Mouse (Mus musculus): Measurements from ENCODE around the gene Vti1a. TPM values are rescaled to one million over a fixed set of nuclear protein-coding genes. Genes with fewer than 3 reads are reported as not detected.
A peak's percentile ranks its signal among the peaks of the same experiment; 100 is the strongest.

Gene Vti1a
- polyA plus RNA-seq, 1 experiment from 2014 or later = 19.4 TPM

- ATAC-seq (ENCODE audit: low FRiP score, low TSS enrichment) = no peak
- Histone ChIP-seq H3K9ac (ENCODE audit: low read length) (no peak overlapping the region), H3K4me2 (replicated peaks; ENCODE audit: low read depth) (no peak overlapping the region), H3K27ac (replicated peaks) (no peak overlapping the region), H3K4me3 (ENCODE audit: low read depth, low read length) (no peak overlapping the region), H3K36me3 (ENCODE audit: control insufficient read depth, insufficient read depth, low read length) (no peaks in the 10 kb centered on the region), H3K27me3 (ENCODE audit: control insufficient read depth, insufficient read depth, low read length) (no peaks in the 10 kb centered on the region), H3K9me3 (ENCODE audit: control insufficient read depth, low read length) (no peaks in the 10 kb centered on the region), H3K4me1 (replicated peaks; ENCODE audit: control insufficient read depth, insufficient read depth) (no peaks in the 10 kb centered on the region)
- WGBS = 91% methylated on average over 7 of the region's 7 CpGs
- TF ChIP-seq CTCF (IDR thresholded peaks at IDR 0.05; ENCODE audit: low read depth) = no peak
- DNase-seq (ENCODE audit: low spot score) = no peak
Observed at GRCm38 (mm10) chr19:55381343-55381742, 65.2 kb downstream of the Vti1a start.

- Histone ChIP-seq H3K27ac (replicated peaks) (no peak overlapping the region), H3K4me3 (ENCODE audit: low read depth, low read length) (no peak overlapping the region), H3K4me2 (replicated peaks; ENCODE audit: low read depth) (no peak overlapping the region), H3K4me1 (replicated peaks; ENCODE audit: control insufficient read depth, insufficient read depth) (no peaks in the 10 kb centered on the region), H3K36me3 (ENCODE audit: control insufficient read depth, insufficient read depth, low read length) (no peaks in the 10 kb centered on the region), H3K27me3 (ENCODE audit: control insufficient read depth, insufficient read depth, low read length) (no peaks in the 10 kb centered on the region), H3K9ac (ENCODE audit: low read length) (no peak overlapping the region), H3K9me3 (ENCODE audit: control insufficient read depth, low read length) (no peaks in the 10 kb centered on the region)
- no peak for TF ChIP-seq CTCF (IDR thresholded peaks at IDR 0.05; ENCODE audit: low read depth)
- no peak for ATAC-seq (ENCODE audit: low FRiP score, low TSS enrichment)
- 64% methylated on average over 7 of the region's 7 CpGs for WGBS
- DNase-seq (ENCODE audit: low spot score) = no peak
Observed at GRCm38 (mm10) chr19:55382745-55383144, 66.7 kb downstream of the Vti1a start.

- 93% methylated on average over 15 of the region's 15 CpGs for WGBS
- Histone ChIP-seq H3K4me3 (ENCODE audit: low read depth, low read length) (no peak overlapping the region), H3K9me3 (ENCODE audit: control insufficient read depth, low read length) (no peaks in the 10 kb centered on the region), H3K36me3 (ENCODE audit: control insufficient read depth, insufficient read depth, low read length) (no peaks in the 10 kb centered on the region), H3K9ac (ENCODE audit: low read length) (no peak overlapping the region), H3K27me3 (ENCODE audit: control insufficient read depth, insufficient read depth, low read length) (no peaks in the 10 kb centered on the region), H3K4me2 (replicated peaks; ENCODE audit: low read depth) (no peak overlapping the region), H3K27ac (replicated peaks) (no peak overlapping the region), H3K4me1 (replicated peaks; ENCODE audit: control insufficient read depth, insufficient read depth) (no peaks in the 10 kb centered on the region)
- TF ChIP-seq EP300 (optimal IDR thresholded peaks at IDR 0.05) (no peak), CTCF (IDR thresholded peaks at IDR 0.05; ENCODE audit: low read depth) (no peak)
- no peak for ATAC-seq (ENCODE audit: low FRiP score, low TSS enrichment)
- DNase-seq (ENCODE audit: low spot score) = no peak
Observed at GRCm38 (mm10) chr19:55384634-55385033, 68.5 kb downstream of the Vti1a start.

- Histone ChIP-seq H3K4me3 (ENCODE audit: low read depth, low read length) (peak overlapping the region; percentile 18), H3K27me3 (ENCODE audit: control insufficient read depth, insufficient read depth, low read length) (no peaks in the 10 kb centered on the region), H3K27ac (replicated peaks) (no peak overlapping the region), H3K9ac (ENCODE audit: low read length) (no peak overlapping the region), H3K4me2 (replicated peaks; ENCODE audit: low read depth) (peak overlapping the region; percentile 42), H3K4me1 (replicated peaks; ENCODE audit: control insufficient read depth, insufficient read depth) (no peaks in the 10 kb centered on the region), H3K9me3 (ENCODE audit: control insufficient read depth, low read length) (no peaks in the 10 kb centered on the region), H3K36me3 (ENCODE audit: control insufficient read depth, insufficient read depth, low read length) (no peaks in the 10 kb centered on the region)
- 51% methylated on average over 10 of the region's 10 CpGs for WGBS
- DNase-seq (ENCODE audit: low spot score) (no peak), ATAC-seq (ENCODE audit: low FRiP score, low TSS enrichment) (no peak)
- no peak for TF ChIP-seq CTCF (IDR thresholded peaks at IDR 0.05; ENCODE audit: low read depth)
- TF ChIP-seq EP300 (optimal IDR thresholded peaks at IDR 0.05) = no peak
Observed at GRCm38 (mm10) chr19:55389019-55389418, 72.9 kb downstream of the Vti1a start.

GRCm38 (mm10) chr19:55390323-55390722 is 74.2 kb downstream of the Vti1a start:
- H3K27me3 ChIP-seq (ENCODE audit: control insufficient read depth, insufficient read depth, low read length) = no peaks in the 10 kb centered on the region
- no peaks in the 10 kb centered on the region for H3K9me3 ChIP-seq (ENCODE audit: control insufficient read depth, low read length)
- ATAC-seq (ENCODE audit: low FRiP score, low TSS enrichment) (no peak), DNase-seq (ENCODE audit: low spot score) (no peak)
- no peaks in the 10 kb centered on the region for H3K4me1 ChIP-seq (replicated peaks; ENCODE audit: control insufficient read depth, insufficient read depth)
- H3K36me3 ChIP-seq (ENCODE audit: control insufficient read depth, insufficient read depth, low read length) = no peaks in the 10 kb centered on the region
- no peak overlapping the region for H3K27ac ChIP-seq (replicated peaks)
- no peak for TF ChIP-seq CTCF (IDR thresholded peaks at IDR 0.05; ENCODE audit: low read depth)
- no peak for TF ChIP-seq EP300 (optimal IDR thresholded peaks at IDR 0.05)
- no peak overlapping the region for H3K4me3 ChIP-seq (ENCODE audit: low read depth, low read length)
- H3K4me2 ChIP-seq (replicated peaks; ENCODE audit: low read depth) = no peak overlapping the region
- no peak overlapping the region for H3K9ac ChIP-seq (ENCODE audit: low read length)
- WGBS = 71% methylated on average over 11 of the region's 11 CpGs

GRCm38 (mm10) chr19:55401638-55402037 is 85.5 kb downstream of the Vti1a start:
- no peaks in the 10 kb centered on the region for H3K9me3 ChIP-seq (ENCODE audit: control insufficient read depth, low read length)
- H3K9ac ChIP-seq (ENCODE audit: low read length) = no peak overlapping the region
- no peak overlapping the region for H3K27ac ChIP-seq (replicated peaks)
- no peak for TF ChIP-seq EP300 (optimal IDR thresholded peaks at IDR 0.05)
- TF ChIP-seq CTCF (IDR thresholded peaks at IDR 0.05; ENCODE audit: low read depth) = no peak
- no peak overlapping the region for H3K4me2 ChIP-seq (replicated peaks; ENCODE audit: low read depth)
- WGBS = 79% methylated on average over 11 of the region's 11 CpGs
- no peaks in the 10 kb centered on the region for H3K4me1 ChIP-seq (replicated peaks; ENCODE audit: control insufficient read depth, insufficient read depth)
- no peak for ATAC-seq (ENCODE audit: low FRiP score, low TSS enrichment)
- no peak for DNase-seq (ENCODE audit: low spot score)
- H3K4me3 ChIP-seq (ENCODE audit: low read depth, low read length) = no peak overlapping the region
- no peaks in the 10 kb centered on the region for H3K36me3 ChIP-seq (ENCODE audit: control insufficient read depth, insufficient read depth, low read length)
- H3K27me3 ChIP-seq (ENCODE audit: control insufficient read depth, insufficient read depth, low read length) = no peaks in the 10 kb centered on the region

Data from stomach, postnatal 0 days (tissue).